Mouse (Mus musculus) heart, postnatal 14 days (tissue): ENCODE data around the gene Lhx4. TPM values are rescaled to one million over a fixed set of nuclear protein-coding genes. Genes with fewer than 3 reads are reported as not detected.

Experiments used
- DNase-seq, 2 experiments: peaks; one replicate each; pipeline ENCODE4 v3.0.0; 2021 to 2022
- intact Hi-C: fragments of 180-260 bp; cut with DNase I; formaldehyde crosslinking; loops from one replicate; pipeline ENCODE4 v1.15.1; 2025
- total RNA-seq, 2 experiments: library from RNA; stranded (reverse); gene quantifications; 2 replicates each; pipeline ENCODE4 v1.2.3; 2021

Lhx4 gene
- total RNA-seq, 2 experiments from 2014 or later = not detected

DNA sequence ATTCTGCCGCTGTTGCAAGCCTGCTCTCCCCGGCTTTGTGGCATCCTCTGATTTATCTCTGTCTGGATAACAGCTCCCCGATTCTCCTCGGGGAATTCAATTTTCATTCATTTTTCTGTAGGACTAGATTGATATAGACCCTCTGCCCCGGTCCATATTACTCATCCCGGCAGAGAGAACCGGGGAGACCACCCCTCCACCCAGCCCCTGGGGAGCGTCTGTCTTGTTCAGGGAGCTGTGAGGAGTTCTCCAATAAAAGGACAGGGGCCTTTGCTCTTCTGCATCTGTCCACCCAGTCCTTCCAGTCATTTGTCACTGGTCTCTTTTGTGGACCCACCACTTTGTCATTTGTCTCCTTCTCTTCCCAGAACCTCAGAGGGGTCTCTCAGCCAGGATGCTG is 4.5 kb downstream of the Lhx4 start:
- intact Hi-C loops = no loop called here
- no peak for DNase-seq

DNA sequence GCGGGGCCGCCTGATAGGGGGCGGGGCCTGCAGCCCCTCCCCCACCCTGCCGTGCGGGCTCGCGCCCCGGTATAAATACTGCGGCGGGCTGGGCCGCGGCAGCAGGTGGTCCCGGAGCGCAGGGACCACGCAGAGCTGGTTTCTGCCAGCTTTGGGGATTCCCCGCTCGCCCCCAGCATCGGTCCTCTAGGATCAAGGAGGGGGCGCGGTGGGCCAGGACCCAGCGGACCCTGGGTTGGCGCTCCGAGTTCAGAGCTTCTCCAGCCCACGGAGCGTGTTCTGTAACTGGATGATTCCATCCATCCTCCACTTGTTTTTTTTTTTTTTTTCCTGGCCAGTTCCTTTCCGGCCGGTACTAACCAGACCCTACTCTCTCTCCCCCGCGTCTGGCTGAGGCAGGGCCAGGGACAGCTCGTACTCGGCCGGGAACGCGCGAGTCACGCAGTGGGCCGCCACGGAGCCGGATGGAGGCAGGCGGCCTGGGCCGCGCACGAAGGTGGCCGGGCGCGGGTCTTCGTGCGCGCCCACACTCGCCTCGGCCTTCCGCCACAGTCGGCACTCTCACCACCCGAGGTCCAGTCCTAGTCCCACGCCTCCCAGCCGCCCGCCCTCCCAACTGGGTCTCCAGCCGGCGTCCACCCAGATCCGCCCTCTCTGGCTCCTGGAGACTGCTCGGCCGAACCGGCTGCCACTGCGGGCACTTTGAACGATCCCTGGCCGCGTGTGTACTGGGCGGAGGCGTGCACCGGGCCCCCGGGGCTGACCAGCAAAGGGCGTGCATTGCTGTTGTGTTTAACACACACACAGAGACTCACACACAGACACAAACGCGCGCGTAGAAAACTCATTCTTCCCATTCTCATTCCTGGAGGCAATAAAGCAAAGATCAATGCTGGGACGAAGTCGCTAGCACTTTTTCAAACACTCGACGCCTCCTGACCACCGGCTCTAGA is 8.8 kb downstream of the Lhx4 start:
- intact Hi-C loops = no loop called here
- peak; percentile 31 to 40 for DNase-seq

DNA sequence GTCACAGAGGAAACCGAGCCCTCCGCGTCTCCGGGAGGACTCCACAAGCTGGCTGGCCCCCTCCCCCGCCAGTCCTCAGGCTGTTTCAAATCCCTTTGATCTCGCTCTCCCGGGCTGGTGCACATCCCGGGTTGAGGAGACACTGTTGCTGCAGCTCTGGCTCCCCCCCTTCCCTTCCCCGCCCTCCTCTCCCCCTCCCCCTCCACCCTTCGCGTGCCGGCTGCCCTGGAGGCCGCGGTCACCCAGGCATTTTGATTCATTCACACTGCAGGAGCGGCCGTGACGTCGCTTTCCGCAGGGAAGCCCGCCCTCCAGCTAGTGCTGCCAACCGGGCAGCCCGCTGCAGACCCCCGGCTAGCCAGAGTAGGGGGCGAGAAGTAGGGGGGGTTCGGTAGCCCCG is 9.5 kb downstream of the Lhx4 start:
- intact Hi-C loops = no loop called here
- DNase-seq = peak in 1 of 2 experiments; percentile 4

DNA sequence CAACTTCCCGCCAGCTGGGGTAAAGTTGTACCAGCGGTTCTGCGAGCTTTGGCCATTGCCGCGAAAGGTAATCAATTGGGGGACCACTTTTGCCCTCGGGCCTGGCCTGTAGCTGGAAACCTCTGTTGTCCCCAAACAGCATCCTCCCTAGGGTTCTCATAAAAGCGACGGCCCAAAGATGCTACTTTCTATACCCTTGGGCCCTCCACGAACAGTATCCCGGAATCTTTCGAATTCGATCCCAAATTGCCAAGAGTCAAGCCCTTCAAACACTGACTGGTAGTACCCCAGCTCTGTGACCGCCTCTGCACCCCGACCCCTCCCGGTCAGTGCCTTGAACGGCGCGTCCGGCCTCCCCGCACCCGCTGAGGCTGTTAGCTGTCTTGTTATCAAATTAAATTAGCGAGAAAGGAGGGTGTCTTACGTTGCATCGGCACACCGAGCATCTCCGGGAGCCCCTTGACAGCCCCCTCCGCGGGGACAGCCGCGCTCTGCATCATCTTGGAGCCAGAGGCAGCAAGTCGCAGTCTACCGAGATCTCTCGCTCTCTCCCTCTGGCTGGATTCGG is 10.0 kb downstream of the Lhx4 start:
- no peak for DNase-seq
- intact Hi-C loops = no loop called here

DNA sequence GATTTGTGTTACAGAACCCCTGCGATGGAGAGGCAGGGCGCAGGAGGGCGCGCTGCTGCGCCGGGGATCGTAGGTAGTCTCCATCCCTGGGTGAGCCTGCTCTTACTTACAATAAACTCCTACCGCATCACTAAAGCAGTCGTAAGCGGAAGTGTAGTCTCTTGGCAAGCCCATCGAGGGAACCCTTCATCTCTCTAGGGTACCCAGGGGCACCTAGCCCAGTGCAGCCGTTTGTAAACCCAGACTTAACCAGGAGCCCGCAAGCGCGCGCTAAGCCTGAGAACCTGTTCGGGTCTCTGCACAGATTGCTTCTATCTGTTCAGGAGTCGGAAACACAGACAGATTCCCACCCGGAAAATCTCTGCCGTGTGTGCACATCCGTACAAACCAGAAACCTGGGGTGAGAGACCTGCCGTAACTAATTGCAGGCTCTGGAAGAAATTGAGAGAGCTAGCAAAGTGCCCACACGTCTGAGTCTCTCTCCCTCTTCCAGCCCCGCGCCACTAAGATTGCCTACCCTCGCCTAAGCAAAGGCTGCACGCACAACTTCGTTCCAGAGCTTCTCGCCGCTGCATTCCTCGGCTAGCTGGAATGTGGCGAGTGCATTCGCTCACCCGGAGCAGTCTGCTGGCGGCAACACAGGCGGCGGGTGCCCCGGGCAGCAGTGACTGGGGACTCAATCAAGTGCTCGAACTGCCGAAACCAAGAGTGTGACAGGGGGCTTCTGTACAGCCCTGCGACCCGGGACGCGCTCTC is 10.7 kb downstream of the Lhx4 start:
- intact Hi-C loops = no loop called here
- DNase-seq = peak in 1 of 2 experiments; percentile 38

DNA sequence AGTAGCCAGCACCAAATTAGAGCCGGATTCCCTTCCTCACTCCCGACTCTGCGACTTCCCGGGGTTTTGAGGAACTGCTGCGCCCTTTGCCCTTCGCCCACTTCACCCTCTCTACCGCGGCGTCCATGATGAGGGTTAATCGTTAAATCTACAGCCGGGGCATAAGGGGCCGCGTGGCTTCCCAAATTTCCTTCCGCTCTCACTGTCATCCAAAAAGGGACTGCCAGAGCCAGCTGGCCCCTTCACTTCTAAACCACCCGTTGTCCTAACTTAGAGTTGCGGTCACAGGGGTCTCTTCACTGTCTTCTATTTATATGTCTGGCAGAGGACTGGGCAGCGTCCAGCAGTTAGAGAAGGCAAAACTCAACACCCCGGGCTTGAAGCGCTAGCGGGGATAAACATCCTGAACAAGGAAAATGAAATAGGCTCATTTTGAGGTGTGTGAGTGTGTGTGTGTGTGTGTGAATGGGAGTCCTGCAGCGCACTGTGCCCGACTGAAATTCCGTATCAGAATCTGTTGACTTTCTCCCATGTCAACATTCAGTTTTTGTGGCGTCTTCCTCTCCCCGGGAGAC is 13.6 kb downstream of the Lhx4 start:
- no peak for DNase-seq
- intact Hi-C loops = no loop called here

DNA sequence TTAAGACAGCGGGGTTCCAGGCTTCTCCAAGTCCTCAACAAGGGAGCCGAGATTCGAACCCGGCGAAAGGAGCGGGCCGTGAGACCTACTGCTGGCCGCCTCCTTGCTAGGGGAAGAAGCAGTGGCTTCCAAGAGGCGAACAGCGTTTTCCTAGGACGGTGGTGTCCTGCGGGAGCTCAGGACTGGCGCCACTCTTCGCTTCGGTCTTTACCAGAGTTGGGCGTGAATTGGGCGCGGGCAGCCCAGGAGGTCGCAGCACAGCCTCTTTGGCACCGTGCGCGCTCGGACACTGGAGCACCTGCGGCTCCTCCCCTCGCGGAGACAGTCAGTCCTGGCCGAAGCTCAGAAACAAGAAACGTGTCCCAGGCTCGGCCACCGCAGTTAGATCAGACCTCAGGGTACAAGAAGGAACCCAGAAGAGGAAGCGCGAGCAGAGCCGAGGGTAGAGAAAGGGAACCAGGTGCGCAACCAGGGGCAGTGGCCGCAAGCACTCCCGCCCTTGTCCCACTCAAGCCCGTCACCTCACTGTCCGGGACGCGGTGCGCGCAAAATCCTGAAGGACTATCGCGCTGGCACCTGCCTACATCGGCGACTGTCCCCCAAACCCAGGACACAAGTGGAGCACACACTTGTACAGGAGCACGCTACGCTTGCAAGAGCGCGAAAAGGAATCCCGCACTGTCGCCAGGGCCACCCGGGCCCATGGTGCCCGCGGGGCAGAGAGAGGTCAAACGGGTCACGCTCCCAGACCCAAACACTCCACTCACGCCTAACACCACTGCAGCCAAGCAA is 14.3 kb downstream of the Lhx4 start:
- no peak for DNase-seq
- intact Hi-C loops = no loop called here

DNA sequence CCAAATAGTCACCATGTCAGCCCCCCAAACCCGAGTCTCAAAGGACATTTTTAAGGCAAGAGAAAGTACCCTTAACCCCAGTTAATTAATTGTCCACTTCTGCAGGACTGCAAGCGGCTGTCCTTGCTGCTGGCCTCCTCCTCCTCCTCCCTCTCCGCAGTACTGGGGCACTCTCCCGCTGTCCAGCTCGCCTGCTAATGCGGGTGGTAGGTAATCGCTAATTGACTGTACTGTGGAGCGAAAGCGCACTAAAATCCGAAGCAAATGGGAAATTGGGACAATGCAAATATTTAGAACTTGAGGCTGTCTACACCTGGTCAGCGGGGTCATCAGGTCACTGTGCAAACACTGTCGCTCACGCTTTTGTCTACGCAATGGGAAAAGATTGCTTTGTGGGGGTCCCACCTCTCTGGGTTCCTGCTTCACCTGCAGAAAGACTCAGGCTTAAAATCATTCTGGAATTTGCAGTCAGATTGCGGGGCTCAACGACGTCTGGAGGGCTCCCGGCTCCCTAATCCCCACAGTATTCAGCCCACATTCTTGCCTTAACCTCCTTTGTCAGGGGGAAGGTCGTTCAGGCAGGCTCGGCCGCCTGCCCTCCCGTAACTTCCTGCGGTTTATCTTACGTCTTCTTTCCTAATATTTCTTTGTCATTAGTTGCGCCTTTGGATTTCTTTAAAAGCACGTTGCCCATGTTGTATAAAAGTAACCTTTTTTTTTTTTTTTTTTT is 15.2 kb downstream of the Lhx4 start:
- DNase-seq = no peak
- intact Hi-C loops = no loop called here

DNA sequence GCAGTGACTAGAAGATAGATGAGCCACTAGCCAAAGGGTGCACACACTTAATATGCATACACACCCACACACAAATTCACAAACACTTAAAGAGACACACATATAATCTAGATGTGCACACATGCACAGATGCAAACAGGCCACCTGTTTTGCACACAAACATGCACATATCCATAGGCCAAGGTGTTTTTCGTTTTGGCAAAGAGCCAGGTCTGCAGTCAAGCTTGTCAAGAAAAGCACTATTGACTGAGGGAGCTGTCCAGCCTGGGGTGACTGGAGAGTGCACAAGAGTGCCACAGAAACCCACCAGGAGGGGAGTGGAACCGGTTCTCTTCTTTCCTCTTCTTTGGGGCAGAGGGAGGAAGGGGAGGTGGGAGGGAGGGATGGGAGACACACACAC is 20.3 kb downstream of the Lhx4 start:
- no peak for DNase-seq
- intact Hi-C loops = no loop called here

DNA sequence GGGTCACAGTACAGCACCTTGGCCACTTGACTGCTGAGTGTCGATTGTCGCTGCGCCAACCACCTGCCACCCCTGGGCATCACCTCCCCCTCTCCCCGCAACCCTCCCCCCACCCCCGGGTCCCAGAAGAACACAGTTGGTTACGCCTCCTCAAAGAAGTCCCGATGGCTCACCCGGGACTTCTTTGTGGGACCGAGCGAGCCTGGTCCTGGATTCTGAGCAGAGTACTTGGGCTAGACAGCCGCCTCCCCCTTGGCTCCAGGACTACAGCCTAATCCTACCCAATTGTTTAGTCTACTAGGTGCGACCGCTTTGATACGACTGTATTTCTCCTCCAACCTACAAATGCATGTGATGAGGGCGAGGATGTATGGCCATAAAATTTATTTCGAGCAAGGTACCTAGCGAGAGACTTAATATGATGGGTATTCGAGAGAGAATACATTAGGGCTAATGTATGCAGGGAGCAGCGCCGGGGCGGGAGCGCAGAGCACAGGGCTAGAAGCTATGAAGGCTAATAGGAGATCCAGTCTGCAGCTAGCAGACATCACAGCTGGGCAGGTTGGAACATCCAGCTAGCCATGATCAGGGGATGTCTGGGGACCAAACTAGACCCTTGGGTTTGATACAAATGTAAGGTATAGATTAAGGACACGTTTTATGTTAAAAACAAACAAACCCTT is 22.2 kb downstream of the Lhx4 start:
- intact Hi-C loops = no loop called here
- no peak for DNase-seq

DNA sequence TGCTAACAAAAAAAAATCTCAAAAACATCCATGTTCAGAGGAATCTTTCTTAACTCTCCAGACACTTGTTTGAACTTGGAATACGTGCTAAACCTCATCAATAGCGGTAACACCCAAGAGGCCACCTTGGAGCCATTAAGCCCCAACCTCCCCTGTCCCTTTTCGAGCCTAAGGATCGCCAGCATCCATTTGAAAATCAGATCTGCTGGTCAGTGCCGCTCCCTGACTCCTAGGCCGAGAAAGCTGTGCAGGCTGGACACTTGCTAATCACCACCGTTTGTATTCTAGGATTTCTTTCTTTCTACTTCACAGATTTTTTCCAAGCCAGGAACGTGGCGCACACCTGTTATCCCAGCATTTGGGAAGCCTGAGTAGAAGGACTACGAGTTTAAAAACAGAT is 23.7 kb downstream of the Lhx4 start:
- intact Hi-C loops = no loop called here
- DNase-seq = no peak

DNA sequence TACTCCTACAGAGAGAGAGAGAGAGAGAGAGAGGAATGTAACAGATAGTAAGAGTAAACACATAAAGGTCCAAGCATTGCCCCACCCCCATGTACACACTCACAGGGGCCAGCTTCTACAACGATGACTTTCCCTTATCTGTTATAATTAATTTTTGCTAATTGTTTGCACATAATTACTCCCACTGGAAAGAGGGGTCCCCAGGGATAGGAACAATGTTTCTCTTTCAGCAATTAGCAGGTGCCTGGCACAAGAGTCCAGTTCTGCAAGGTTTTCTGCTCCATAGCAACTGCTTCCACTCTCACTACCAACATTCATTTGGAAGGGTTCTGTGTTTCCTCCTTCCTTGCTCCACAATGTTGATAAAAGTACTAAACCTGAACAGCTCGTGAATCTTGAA is 25.6 kb downstream of the Lhx4 start:
- intact Hi-C loops = no loop called here
- no peak for DNase-seq

DNA sequence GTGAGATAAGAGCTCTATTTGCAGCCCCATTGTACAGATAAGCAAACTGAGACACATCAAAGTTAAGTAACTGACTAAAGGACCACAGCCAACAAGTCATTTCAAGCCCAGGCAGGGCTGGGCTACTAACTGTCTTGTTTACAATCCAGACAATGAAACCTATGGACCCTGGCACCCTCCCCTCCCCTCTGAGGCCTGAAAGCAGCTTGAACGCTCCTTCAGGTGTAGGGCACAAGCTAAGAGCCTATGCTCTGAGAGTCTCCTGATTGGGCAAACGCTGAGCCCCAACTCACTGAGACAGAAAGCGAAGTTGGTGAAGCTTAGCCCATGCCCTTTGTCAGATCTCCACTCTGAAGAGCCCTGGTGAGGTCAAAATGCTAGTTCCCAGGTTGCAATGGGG is 27.2 kb downstream of the Lhx4 start:
- intact Hi-C loops = no loop called here

DNA sequence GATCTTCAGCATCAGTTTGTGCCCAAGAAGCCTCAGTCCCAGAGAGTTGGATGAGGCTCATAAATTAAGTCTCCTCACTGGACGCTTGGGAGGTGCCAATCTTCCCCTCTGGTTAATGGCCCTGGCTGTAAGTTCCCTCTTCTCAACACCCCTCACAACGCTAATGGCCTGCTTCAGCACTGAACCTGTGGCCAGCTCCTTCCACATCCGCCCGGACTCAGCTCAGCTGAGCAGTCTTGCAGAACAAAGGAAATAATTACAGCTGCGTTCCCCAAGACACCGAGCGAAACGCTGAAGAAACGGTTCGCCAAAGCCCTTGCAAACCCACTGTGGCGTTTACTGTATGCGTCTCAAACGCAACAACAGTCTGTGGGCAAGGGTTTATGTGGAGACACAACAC is 29.3 kb downstream of the Lhx4 start:
- DNase-seq = peak; percentile 37 to 66
- intact Hi-C loops = loop anchor here (1.0 kb wide), 1 partner anchor 147 kb away; no protein-coding TSS in a partner anchor

More for the DNA sequence above, 27.2 kb downstream of the Lhx4 start:
- no peak for DNase-seq

DNA sequence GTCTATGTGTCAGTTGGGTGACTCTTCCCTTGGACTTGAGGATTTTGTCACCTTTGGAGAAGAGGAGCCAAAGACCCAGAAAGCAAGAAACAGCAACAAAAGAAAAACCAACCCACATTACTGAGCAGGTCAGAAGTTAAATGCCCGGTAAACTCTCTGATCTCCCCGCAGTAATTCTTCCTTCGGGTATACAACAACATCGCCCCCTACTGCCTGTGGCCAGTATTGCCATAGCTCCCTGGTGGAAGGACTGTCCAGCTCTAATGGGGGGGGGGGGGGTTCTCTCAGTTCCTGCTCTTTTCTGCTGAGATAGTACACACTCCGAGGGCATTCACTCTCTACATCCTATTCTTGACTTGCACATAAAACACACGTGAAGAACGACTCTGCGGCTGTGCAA is 30.0 kb downstream of the Lhx4 start:
- peak in 1 of 2 experiments; percentile 49 for DNase-seq
- intact Hi-C loops = no loop called here

DNA sequence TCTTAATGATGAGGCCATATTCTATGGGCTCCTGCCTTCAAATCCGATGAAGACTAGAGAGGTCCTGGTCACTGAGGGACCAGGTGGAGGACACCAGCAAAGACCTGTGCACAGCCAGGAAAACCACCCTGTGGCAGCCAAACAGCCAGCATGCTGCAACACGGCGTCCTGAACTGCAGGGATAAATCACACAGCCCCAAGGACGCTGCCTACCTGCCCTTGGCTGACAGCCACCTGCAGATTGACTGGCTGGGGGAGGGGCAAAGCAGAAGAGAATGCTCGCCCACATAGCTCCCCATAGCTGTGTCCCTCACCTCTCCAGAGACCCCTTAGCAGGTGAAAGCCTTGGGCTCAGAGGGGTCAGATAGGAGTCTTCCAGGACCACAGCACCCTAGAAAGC is 31.5 kb downstream of the Lhx4 start:
- DNase-seq = no peak
- intact Hi-C loops = no loop called here

DNA sequence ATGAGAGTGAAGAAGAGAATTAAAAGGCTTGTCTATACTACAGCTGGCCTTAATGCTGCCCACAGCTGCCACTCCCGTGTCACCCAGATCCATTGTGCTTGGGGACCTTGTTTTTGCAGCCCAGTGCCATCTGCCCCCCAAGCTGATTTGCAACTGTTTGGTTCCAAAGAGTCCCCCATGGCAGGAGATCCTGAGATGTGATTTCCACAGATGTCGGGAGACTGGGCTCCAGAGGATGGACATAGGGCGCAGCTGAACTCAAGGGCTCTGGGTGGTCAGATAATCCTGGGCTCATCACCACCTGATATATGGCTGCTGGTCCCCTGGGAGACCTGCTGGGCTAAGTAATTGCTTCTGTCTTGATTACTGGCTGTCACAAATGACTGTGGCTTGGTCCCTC is 32.6 kb downstream of the Lhx4 start:
- no peak for DNase-seq
- intact Hi-C loops = no loop called here

DNA sequence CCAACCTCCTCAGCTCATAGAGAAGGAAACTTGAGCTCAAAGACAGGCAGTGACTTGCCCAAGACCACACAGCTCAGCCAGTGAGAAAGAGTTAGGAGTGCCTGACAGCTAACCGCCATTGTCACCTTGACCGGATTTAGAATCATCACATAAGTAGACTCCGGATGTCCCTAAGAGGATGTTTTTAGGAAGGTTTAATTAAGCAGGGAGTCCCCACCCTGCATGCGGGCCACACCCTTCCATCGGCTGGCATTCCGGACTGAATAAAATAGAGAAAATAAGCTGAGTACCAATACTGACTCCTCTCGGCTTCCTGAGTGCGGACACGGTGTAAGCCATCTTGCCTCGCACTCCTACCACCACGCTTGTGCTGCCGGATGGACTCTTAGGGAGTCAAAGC is 34.2 kb downstream of the Lhx4 start:
- DNase-seq = no peak

DNA sequence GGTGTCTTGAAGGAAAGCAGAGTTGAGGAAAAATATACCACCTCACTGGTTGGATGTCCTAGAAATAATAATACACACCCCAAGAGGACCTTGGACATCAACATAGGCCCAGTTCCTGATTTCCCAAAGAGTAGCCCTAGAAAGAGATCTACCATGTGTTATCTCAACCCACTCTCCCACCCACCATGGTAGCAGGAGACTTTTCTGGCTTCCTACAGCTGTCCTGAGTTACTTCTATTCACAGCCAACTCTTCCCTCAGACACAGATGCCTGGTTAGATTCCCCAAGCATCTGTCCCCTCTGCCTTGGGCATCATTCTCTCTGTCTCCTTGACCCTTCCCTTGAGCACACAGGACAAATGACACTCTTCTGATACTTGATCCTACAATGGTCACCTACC is 36.1 kb downstream of the Lhx4 start:
- no peak for DNase-seq
- intact Hi-C loops = no loop called here

More for the DNA sequence above, 34.2 kb downstream of the Lhx4 start:
- intact Hi-C loops = no loop called here
